Mouse (Mus musculus): ENCODE data around the gene Dusp1. TPM values are rescaled to one million over a fixed set of nuclear protein-coding genes. Genes with fewer than 3 reads are reported as not detected.
A peak's percentile ranks its signal among the peaks of the same experiment; 100 is the strongest.

The Dusp1 gene
- polyA plus RNA-seq, 1 experiment: 33.5 TPM

GRCm38 (mm10) chr17:26596168-26596658, 34.3 kb upstream of the Dusp1 start:
- H3K36me3 ChIP-seq (ENCODE audit: control insufficient read depth, insufficient read depth, low read length): no peaks in the 10 kb centered on the region
- WGBS: 57% methylated on average over 7 of the region's 7 CpGs
- H3K27ac ChIP-seq (ENCODE audit: insufficient read depth, low read depth, low read length): peak overlapping the region; percentile 32; the same call in 1 of the 2 replicates
- H3K27me3 ChIP-seq (ENCODE audit: control insufficient read depth, insufficient read depth, low read length): no peaks in the 10 kb centered on the region
- TF ChIP-seq POLR2A (IDR thresholded peaks at IDR 0.05; ENCODE audit: low read depth, low read length) (no peak), CTCF (IDR thresholded peaks at IDR 0.05; ENCODE audit: extremely low read depth, insufficient read length, insufficient replicate concordance, low read depth, low read length) (no peak)
- H3K4me1 ChIP-seq (ENCODE audit: control insufficient read depth, insufficient read depth, insufficient read length, low read length): peaks cover 17% of the 10 kb centered on the region
- H3K4me3 ChIP-seq (ENCODE audit: low read depth, low read length): no peak overlapping the region

- 47% methylated on average over 7 of the region's 7 CpGs for WGBS
- H3K27me3 ChIP-seq (ENCODE audit: control insufficient read depth, insufficient read depth, low read length): no peaks in the 10 kb centered on the region
Measured at GRCm38 (mm10) chr17:26595448-26596167, 33.7 kb upstream of the Dusp1 start.

GRCm38 (mm10) chr17:26594958-26595357, 33.0 kb upstream of the Dusp1 start:
- H3K27me3 ChIP-seq (ENCODE audit: control insufficient read depth, insufficient read depth, low read length): no peaks in the 10 kb centered on the region
- H3K4me1 ChIP-seq (ENCODE audit: control insufficient read depth, insufficient read depth, insufficient read length, low read length): peaks cover 10% of the 10 kb centered on the region
- no peak overlapping the region for H3K4me3 ChIP-seq (ENCODE audit: low read depth, low read length)
- no peaks in the 10 kb centered on the region for H3K36me3 ChIP-seq (ENCODE audit: control insufficient read depth, insufficient read depth, low read length)
- TF ChIP-seq POLR2A (IDR thresholded peaks at IDR 0.05; ENCODE audit: low read depth, low read length) (no peak), CTCF (IDR thresholded peaks at IDR 0.05; ENCODE audit: extremely low read depth, insufficient read length, insufficient replicate concordance, low read depth, low read length) (no peak)
- H3K27ac ChIP-seq (ENCODE audit: insufficient read depth, low read depth, low read length): 0 out of 2 replicates have a peak overlapping the region, but pooled peaks have one; percentile 7
- WGBS: 73% methylated on average over 7 of the region's 7 CpGs

More at GRCm38 (mm10) chr17:26595448-26596167, 33.7 kb upstream of the Dusp1 start:
- peak overlapping the region; percentile 32; the same call in 1 of the 2 replicates for H3K27ac ChIP-seq (ENCODE audit: insufficient read depth, low read depth, low read length)
- peaks cover 12% of the 10 kb centered on the region for H3K4me1 ChIP-seq (ENCODE audit: control insufficient read depth, insufficient read depth, insufficient read length, low read length)
- H3K36me3 ChIP-seq (ENCODE audit: control insufficient read depth, insufficient read depth, low read length): no peaks in the 10 kb centered on the region
- TF ChIP-seq CTCF (IDR thresholded peaks at IDR 0.05; ENCODE audit: extremely low read depth, insufficient read length, insufficient replicate concordance, low read depth, low read length) (no peak), POLR2A (IDR thresholded peaks at IDR 0.05; ENCODE audit: low read depth, low read length) (no peak)
- no peak overlapping the region for H3K4me3 ChIP-seq (ENCODE audit: low read depth, low read length)

GRCm38 (mm10) chr17:26594171-26594570, 32.2 kb upstream of the Dusp1 start:
- 91% methylated on average over 7 of the region's 7 CpGs for WGBS
- no peak for TF ChIP-seq CTCF (IDR thresholded peaks at IDR 0.05; ENCODE audit: extremely low read depth, insufficient read length, insufficient replicate concordance, low read depth, low read length)
- no peak for TF ChIP-seq POLR2A (IDR thresholded peaks at IDR 0.05; ENCODE audit: low read depth, low read length)
- peaks cover 10% of the 10 kb centered on the region for H3K4me1 ChIP-seq (ENCODE audit: control insufficient read depth, insufficient read depth, insufficient read length, low read length)
- no peak overlapping the region for H3K4me3 ChIP-seq (ENCODE audit: low read depth, low read length)
- no peaks in the 10 kb centered on the region for H3K36me3 ChIP-seq (ENCODE audit: control insufficient read depth, insufficient read depth, low read length)
- H3K27me3 ChIP-seq (ENCODE audit: control insufficient read depth, insufficient read depth, low read length): no peaks in the 10 kb centered on the region
- no peak overlapping the region for H3K27ac ChIP-seq (ENCODE audit: insufficient read depth, low read depth, low read length)

- Histone ChIP-seq H3K27ac (ENCODE audit: insufficient read depth, low read depth, low read length) (peak overlapping the region; percentile 10; the same call in 1 of the 2 replicates), H3K36me3 (ENCODE audit: control insufficient read depth, insufficient read depth, low read length) (no peaks in the 10 kb centered on the region)
- 89% methylated on average over 5 of the region's 5 CpGs for WGBS
Measured at GRCm38 (mm10) chr17:26593199-26593598, 31.3 kb upstream of the Dusp1 start.

GRCm38 (mm10) chr17:26592510-26592909, 30.6 kb upstream of the Dusp1 start:
- H3K27ac ChIP-seq (ENCODE audit: insufficient read depth, low read depth, low read length): no peak overlapping the region; the same call in 1 of the 2 replicates
- H3K4me1 ChIP-seq (ENCODE audit: control insufficient read depth, insufficient read depth, insufficient read length, low read length): peaks cover 10% of the 10 kb centered on the region
- H3K4me3 ChIP-seq (ENCODE audit: low read depth, low read length): no peak overlapping the region
- H3K27me3 ChIP-seq (ENCODE audit: control insufficient read depth, insufficient read depth, low read length): no peaks in the 10 kb centered on the region
- no peaks in the 10 kb centered on the region; the same call in 1 of the 2 replicates for H3K36me3 ChIP-seq (ENCODE audit: control insufficient read depth, insufficient read depth, low read length)
- WGBS: 88% methylated on average over 4 of the region's 4 CpGs
- no peak for TF ChIP-seq CTCF (IDR thresholded peaks at IDR 0.05; ENCODE audit: extremely low read depth, insufficient read length, insufficient replicate concordance, low read depth, low read length)
- TF ChIP-seq POLR2A (IDR thresholded peaks at IDR 0.05; ENCODE audit: low read depth, low read length): no peak

More at GRCm38 (mm10) chr17:26593199-26593598, 31.3 kb upstream of the Dusp1 start:
- TF ChIP-seq POLR2A (IDR thresholded peaks at IDR 0.05; ENCODE audit: low read depth, low read length) (no peak), CTCF (IDR thresholded peaks at IDR 0.05; ENCODE audit: extremely low read depth, insufficient read length, insufficient replicate concordance, low read depth, low read length) (no peak)
- Histone ChIP-seq H3K4me1 (ENCODE audit: control insufficient read depth, insufficient read depth, insufficient read length, low read length) (peaks cover 10% of the 10 kb centered on the region), H3K4me3 (ENCODE audit: low read depth, low read length) (no peak overlapping the region), H3K27me3 (ENCODE audit: control insufficient read depth, insufficient read depth, low read length) (no peaks in the 10 kb centered on the region)

- TF ChIP-seq POLR2A (IDR thresholded peaks at IDR 0.05; ENCODE audit: low read depth, low read length) (no peak), CTCF (IDR thresholded peaks at IDR 0.05; ENCODE audit: extremely low read depth, insufficient read length, insufficient replicate concordance, low read depth, low read length) (no peak)
- Histone ChIP-seq H3K4me3 (ENCODE audit: low read depth, low read length) (no peak overlapping the region), H3K36me3 (ENCODE audit: control insufficient read depth, insufficient read depth, low read length) (no peaks in the 10 kb centered on the region; the same call in 1 of the 2 replicates), H3K27me3 (ENCODE audit: control insufficient read depth, insufficient read depth, low read length) (no peaks in the 10 kb centered on the region), H3K4me1 (ENCODE audit: control insufficient read depth, insufficient read depth, insufficient read length, low read length) (peaks cover 16% of the 10 kb centered on the region), H3K27ac (ENCODE audit: insufficient read depth, low read depth, low read length) (no peak overlapping the region)
- WGBS: 87% methylated on average over 12 of the region's 12 CpGs
Measured at GRCm38 (mm10) chr17:26587961-26588487, 26.1 kb upstream of the Dusp1 start.

Data from small intestine, adult 2 months (tissue).